Mouse (Mus musculus): ENCODE results near the gene Gtpbp8.

The Gtpbp8 gene

DNA sequence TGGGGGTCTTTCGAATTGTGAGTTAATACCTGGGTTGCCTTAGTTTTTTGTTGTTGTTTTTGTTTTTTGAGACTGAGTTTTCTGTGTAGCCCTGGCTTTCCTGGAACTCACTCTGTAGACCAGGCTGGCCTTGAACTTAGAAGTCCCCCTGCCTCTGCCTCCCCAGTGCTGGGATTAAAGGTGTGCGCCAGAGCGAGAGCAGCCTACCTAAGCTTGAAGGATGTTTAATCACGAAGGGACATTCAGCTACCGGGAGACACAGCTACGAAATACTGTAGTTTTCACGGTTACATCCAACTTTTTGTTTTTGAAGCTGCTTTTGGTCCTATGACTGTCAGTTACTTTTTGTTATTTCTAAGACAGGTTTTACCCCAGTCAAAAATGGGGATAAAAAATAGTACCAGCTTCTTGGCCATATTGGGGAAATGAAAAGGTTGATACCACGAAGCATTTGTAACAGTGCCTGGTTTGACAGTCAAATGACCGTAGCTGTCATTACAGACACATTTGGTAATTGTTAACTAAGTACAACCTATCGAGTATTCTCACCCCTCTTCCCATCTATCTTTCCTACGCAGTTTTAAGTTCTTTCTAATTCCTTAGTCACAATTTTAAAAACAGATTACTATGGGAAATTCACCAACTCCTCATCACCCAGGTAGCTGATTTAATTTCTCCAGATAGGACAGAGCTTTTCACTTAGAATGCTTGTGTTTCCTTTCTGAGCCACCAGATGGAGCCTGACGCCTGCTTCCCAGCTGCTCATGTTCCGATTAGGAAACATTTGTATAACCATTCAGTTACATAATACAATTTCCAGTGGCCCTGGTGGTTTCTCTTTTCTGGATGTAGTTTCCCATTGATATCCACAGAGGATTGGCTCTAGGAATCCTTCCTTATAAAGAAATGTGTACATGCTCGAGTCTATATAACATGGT, 20.6 kb downstream of the Gtpbp8 start:
- DNase-seq (ENCODE audit: low spot score), result peak; percentile 19

DNA sequence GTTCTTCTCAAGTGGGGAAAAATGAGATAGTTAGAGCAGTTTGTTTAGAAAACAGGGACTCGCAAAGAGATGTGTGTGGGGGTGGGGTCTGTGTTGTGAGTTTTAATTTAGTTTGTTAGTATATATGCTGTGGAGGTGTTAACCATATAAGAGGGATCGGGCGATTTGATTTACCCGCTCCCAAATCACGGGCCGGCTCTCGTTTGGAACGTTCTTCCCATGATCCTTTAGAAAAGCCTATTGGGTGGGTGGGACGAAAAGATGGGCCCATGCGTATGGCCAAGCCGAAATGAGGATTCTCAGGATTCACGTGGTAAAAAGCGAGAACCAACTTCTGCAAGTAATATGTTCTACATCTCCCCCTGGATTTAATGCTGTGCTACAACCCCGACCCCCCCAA, 21.3 kb downstream of the Gtpbp8 start:
- DNase-seq (ENCODE audit: low spot score), result no peak

DNA sequence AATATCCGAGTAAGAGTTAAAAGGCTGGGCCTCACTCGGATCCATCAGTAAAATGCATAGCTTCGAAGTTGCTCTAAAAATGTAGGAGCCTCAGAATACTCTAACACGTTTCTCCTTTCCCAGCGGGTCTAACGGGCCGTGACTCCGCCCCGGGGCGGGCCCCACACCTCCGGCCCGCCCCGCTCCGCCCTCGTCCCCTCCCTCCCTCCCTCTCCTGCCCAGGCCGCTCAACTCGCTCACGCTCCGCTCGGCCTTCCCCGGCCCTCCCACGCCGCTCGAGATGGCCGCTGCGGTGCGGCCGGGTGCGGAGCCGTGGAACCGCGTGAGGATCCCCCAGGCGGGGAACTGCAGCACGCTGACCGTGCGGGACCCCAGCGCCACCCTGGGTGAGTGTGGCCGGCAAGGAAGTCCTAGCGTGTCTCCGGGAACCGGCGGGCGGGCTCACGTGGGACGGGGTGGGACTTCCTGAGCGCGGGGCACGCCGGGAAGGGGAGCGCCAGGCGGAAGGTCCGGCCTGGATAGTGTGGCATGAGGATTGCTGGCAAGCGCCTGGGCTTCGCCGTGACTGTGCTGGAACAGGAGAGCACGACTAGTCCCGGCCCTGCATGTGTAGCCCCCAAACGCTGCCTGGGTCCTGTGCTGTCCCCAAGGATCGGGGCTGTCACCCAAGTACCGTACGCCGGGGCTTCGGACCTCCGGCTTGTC, 21.9 kb downstream of the Gtpbp8 start, which contains the start of gene Nepro:
Gene Nepro (plus strand): TSS at position 219 of the 705 bp plus-strand sequence.
- DNase-seq (ENCODE audit: low spot score), result peak; percentile 90

DNA sequence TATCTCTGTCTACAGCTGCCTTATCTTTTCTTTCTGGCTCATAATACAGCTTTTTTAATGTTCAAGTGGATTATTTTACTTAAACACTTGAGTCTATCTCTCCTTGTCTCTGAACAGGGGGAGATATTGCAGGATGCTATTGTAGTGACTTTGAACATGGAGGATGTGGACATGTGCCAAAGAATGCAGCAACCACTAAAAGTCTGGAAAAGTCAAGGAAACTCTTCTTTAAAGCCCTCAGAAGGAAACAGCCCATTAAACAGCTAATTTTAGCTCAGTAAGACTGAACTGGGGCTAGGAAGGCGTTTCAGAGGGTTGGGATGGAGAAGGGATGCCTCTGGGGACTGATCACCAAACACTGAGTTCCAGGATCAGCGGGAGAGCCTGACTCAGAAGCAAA, 23.5 kb downstream of the Gtpbp8 start:
- DNase-seq (ENCODE audit: low spot score), result no peak

DNA sequence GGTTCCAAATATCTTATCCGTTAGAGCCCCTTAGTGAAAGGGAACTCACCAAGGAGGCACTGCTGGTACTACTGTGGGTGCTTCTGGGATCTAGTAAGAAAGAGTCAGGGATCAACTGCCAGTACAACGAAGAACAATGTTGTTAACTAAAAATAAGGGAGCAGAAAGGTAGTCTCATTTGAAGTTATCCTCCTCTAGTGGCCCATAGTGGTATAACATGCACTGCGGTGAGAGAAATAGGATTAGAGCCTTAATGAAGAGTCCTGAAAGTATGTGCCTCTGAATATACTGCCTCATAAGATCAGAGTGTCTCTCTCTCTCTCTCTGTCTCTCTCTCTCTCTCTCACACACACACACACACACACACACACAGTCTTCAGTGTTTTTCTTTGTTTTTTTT, 25.6 kb downstream of the Gtpbp8 start:
- DNase-seq (ENCODE audit: low spot score), result no peak

DNA sequence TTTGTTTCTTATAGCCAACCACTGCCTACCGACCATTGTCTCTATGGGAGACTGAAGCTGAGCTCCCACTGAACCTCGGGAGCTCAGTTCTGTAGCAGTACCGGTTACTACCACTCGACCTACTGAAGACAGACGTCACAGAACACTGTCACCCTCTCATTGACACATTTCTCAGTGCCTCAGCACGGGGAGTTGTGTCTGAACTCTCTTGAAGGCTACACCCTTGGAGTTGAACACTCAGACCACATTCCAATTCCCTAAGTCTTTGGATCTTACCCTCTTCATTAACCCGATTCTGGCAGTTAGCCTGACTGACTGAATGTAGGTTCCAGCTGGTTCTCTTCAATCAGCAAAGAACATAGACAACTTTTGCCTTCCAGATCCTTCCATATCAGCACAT, 26.8 kb downstream of the Gtpbp8 start:
- no peak for DNase-seq (ENCODE audit: low spot score)

DNA sequence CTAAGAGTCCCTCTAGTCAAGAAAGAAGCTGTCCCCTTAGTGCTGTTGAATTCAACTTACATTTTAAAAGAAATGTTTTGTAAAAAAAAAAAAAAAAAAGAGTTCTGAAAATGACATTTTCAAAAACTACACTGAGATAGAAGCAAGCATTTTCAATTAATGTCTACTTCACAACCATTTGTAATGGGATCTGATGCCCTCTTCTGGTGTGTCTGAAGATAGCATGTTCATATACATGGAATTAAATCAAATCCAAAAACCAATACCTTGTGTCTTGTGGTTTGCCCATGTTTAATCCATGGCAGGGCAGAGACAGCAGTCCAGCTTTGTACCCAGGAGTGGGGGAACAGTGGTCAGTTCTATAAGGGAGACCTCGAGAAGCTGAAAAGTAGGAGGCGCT, 28.3 kb downstream of the Gtpbp8 start:
- no peak for DNase-seq (ENCODE audit: low spot score)

DNA sequence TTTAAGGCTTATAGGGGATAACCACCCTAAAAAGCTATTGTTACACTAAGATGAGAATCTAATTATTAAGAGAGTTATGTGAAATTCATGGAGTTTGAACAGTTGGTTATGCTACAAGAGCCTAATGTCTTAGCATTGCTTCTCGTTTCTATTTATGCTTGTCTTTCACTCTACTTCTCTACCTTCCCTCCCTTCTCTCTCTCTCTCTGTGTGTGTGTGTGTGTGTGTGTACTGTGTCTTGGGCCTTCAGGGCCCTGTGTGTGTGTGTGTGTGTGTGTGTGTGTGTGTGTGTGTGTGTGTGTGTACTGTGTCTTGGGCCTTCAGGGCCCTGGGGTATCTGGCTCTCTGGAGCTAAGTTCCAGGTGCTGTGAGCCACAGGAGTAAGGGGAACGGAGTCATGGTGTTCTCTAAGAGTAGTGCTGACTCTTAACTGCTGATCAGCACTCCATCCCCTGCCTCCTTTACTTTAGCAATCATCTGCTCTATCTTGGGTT, 29.0 kb downstream of the Gtpbp8 start:
- no peak for DNase-seq (ENCODE audit: low spot score)

DNA sequence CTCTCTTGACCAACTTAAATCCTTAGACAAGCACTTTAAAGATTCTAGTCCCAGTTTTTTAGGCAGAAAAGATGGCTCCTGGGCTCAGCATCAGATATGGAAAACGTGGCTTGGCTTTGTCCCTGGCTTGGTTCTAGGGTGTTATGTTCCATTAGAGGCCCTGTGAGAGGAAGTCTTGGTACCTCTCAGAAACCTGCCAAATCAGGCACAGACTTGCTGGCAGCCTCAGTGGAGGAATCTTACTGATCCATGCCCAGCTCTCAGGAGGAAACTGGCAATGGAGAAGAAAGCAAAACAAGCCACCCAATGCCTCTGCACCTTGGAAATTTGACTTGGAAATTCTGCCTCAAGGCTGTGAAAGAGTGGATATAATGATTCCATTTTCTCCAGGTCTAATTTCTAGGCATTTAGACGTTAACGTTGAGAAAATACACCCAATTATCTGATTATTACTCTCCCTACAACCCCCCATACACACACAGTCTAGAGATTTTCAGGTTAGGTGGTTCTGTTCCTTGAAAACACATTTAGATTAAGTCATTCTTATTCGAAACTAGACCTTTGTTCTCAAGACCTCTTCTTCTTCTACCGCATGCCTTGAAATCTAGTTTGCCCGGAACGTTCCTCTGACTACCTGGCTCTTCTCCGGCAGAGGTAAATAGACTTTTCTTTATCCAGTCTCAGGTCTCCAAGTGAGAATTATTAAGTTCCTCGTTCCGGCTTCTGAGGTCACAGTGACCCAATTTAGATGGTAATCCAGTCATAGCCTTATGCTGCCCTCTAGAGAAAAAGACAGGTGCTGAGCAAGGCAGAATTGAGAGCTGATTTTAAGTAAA, 29.6 kb downstream of the Gtpbp8 start:
- DNase-seq (ENCODE audit: low spot score), result no peak

DNA sequence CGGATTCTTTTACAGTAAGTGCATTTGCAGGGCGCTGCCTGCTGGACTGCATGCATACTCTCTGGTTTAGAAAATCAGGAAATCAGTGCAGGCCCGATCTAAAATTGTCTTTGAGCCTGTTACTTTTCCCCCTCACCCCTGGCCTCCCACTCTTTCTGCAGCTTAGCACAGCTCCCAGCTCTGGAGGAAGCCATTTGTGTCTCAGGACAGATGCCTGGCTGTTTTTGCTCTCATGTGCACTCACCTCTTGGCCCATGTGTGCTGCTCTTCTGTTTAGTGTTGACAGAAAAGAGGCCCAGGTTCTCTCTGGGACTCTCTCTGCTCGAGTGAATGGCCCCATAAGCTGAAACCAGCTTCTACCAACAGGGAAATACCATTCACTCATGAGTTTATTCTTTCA, 42.7 kb downstream of the Gtpbp8 start:
- no peak for DNase-seq (ENCODE audit: low spot score)

DNA sequence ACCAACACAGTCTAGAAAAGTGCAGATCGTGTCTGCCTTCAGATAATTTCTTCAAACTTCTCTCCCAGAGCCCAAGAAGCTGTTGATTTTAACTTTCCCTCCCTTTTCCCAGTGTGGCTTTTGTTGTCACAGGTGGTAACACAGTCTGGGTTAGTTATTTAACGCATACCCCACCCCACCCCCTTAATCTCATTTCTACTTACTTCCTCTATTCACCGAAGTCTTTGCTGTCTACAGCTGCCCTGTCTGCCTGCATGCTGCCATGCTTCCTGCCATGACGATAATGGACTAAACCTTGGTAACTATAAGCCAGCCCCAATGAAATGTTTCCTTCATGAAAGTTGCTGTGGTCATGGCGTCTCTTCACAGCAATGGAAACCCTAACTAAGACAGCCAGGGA, 43.9 kb downstream of the Gtpbp8 start:
- no peak for DNase-seq (ENCODE audit: low spot score)

DNA sequence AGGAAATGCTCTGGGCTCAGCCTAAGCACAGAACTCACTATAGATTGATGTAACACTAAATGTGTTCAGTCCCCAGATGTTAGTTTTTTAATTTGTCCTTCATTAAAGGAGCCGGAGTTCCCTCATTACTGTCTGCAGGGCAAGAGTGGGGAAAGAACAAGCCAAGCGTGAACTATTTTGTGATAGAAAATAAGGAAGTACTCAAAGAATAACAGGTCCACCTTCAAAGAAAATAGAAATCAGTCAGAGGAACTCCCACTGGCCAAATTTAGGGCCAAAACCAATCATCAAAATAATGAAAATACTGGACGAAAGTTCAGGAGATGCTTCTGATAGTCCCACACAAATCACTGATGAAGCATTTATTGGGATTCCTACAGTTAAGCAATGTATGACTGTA, 45.0 kb downstream of the Gtpbp8 start:
- DNase-seq (ENCODE audit: low spot score), result no peak

DNA sequence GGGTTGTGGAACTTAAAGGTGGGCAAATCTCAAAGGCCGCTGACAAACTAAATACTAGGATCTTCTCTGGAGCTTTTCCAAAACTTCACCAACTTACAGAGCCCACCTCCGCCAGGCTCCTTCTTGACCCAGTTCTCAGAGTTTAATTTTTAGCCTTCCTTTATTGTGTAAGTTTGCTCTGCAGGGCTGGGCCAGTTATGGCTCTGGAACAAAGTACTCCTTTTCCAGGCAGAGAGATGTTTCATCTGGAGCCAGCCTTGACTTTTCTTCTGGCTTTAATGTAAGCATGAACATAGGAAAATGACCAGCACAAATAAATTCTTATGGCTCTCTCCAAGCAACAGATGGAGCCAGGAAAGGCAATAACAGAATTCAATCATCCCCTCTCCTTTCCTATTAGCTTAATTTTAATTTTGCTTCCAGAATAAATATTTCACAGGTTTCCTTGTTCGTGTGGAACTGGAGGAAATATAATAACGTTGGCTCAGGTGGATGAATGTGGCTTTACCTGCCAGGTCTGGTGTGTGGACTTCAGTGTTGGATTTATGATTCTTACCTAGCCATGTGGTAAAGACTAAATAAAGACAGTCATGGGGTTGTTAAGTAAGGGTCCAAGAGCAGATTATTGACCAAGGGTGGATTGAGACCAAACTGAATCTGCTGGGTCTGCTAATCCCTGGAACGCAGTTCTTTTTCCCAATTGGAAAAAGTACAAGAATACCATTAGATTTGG, 48.5 kb downstream of the Gtpbp8 start:
- no peak for DNase-seq (ENCODE audit: low spot score)

DNA sequence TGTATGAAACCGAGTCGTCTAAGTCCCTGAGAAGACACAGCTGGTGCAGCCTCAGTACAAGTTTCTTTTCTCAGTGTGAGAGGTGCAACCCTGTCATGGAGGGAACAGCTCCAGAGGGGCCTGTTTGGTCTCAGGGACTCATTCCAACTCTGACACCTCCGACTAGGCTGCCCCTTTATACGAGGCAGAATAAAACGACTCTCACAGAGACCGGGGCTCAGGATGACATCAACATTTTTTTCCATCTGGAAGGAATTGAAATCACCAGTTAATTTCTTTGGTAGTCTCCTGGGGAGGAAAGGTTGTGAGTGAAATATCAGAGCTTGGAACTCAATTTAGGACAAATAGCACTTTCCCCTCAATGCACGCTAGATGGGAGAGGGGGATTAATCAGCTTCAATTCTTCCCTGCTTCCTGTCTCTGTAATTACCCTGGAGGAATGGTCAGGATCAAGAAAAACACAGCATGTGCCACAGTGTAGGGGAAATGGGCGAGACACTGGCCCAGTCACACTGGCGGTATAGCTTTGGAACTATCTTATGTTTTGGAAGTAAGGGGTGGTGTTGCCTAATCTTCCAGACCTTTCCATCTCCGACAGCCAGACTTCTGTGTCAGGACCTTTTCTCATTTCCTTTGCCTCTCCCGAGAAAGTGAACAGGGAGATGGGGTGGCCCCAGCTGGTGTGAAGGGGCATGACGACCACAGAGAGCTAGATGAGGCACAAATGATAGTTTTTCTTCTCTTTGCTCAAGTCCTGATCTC, 50.1 kb downstream of the Gtpbp8 start:
- DNase-seq (ENCODE audit: low spot score), result no peak

DNA sequence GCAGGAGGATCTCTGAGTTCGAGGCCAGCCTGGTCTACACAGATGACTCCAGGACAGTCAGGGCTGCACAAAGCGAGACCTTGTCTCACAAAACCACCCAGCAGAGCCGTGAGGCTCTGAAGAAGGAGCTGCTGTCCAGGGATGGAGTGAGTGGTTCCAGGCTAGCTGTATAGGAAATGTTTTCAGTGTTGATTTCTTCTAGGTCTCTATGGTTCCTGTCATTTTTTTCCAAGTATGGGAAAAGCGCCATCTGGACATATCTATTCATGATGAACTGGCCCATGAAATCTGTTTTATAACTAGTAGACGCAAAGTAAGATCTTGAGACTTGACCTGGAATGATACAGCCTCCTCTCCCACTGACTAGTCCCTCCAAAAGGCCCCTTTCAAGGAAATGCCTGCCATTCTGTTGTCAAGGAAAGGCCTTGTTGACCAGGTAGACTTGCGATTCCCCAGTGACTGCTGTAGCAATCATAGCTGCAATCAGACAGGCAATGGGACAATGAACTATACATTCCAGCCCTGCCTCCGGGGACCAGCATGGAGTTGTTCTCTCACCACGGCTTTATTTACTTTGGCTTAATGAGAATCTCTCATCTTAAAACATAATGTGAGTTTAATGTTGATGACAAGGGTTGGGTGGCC, 50.8 kb downstream of the Gtpbp8 start:
- DNase-seq (ENCODE audit: low spot score), result no peak

DNA sequence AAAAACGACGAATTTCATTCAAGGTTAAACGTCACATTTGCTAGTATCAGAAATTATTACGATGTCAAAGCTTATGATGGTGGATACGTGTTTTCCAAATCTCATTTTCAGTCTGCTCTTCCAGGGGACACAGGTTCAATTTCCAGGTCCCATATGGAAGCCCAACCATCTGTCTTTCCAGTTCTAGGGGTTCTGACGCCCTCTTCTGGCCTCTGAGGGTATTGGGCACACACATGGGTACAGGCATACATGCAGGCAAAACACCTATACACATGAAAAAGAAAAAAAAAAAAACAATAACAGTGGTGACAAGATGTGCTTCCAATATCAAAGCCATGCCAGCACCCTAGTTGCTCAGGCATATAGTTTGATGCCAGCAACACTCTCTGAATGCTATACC, 52.5 kb downstream of the Gtpbp8 start:
- DNase-seq (ENCODE audit: low spot score), result no peak

DNA sequence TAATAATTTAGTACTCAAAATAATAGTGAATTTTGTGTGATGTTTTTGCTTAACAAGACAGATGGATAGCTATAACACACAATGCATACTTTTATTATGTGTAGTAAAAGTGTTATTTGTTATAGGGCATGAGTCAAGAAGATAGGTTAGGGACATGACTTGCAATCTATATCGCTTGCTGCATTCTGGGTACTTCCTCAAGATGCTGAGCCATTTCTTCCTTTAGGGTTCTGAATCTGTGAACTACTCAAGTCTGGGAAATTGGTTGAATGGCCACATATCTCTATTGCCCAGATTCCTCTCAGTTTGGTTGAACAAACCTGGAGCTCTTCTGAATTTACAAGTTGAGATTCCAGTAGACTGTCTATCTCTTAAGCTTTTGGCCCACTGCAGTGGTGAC, 53.6 kb downstream of the Gtpbp8 start:
- DNase-seq (ENCODE audit: low spot score), result no peak

DNA sequence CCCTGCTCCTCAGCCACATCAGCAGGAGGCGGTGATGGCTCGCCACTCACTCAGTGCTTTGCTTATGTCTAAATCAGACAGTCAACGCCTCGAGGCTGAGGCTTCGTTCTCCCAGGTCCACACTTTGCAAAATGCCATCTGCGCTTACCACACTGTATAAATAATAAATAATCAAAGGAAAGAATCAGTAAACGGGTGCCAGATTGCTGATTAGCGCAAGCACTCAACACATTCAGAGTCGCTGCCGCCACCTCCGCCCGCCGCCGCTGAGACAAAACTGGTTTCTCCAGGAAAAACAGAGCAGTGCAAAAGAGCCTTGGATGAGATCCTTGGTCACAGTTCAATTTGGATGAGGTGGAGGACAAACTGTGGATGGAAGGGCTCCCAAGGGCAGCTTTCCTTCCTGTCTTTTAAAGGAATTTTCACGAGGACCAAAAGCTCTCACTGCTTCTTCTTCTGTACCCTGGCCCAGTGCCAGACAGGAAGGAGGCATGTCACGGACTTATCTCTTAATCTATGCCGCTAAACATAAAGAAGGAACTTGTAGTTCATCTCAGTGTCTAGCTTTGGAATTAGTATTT, 54.5 kb downstream of the Gtpbp8 start:
- peak; percentile 28 for DNase-seq (ENCODE audit: low spot score)

DNA sequence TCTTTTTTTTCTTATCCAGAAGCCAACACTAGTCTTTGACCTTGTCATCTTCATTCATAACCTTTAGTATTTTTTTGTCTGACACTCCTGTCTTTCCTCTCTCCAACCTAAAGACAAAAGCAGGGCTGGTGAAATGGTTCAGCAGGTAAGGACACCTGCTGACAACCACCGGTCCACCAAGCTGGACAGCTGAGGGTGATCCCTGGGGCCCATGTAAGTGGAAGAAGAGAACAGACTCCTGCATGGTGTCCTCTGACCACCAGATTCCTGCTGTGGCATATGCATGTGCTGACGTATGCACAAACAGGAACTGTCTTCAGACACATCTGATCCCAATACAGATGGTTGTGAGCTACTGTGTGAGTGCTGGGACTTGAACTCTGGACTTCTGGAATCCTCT, 55.1 kb downstream of the Gtpbp8 start:
- DNase-seq (ENCODE audit: low spot score), result no peak

DNA sequence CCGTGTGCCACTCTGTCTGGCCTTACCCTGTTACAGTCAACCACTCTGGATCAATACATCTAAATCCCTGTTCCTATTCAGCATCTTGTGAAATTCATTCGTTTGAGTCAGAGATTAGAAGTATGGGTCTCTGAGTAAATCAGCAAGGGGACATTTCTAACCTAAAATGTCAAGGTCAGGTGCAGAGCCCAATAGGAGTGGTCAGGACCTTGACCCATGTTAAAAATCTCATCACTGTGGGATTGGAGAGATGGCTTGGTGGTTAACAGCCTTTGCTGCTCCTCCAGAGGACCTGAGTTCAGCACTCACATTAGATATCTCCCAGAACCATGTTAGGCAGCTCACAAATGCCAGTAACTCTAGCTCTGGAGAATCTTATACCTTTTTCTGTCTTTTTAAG, 55.7 kb downstream of the Gtpbp8 start:
- no peak for DNase-seq (ENCODE audit: low spot score)
